Mouse (Mus musculus) neural tube, embryonic 14.5 days (tissue): Measurements from ENCODE around the gene Dspp. TPM values are rescaled to one million over a fixed set of nuclear protein-coding genes. Genes with fewer than 3 reads are reported as not detected.

ENCODE experiments used
- ATAC-seq: fragments of 200-750 bp; cut with Nextera tagmentation; 2 replicates; pipeline ENCODE4 v1.8.0; 2017; ENCODE audit warnings: low read depth, mild to moderate bottlenecking, moderate TSS enrichment, moderate library complexity
- H3K27ac ChIP-seq: fragments of 300-500 bp; sonication (generic); 2 replicates; pipeline ENCODE4 v1.5.1; 2014; ENCODE audit warnings: low read depth, mild to moderate bottlenecking, control low read depth, low read length, moderate library complexity, mixed read lengths
- H3K27me3 ChIP-seq: fragments of 300-500 bp; sonication (generic); 2 replicates; pipeline ENCODE4 v1.6.1; 2014; ENCODE audit warnings: low read length; ENCODE audit not compliant: control insufficient read depth, insufficient read depth
- H3K36me3 ChIP-seq: fragments of 300-500 bp; sonication (generic); 2 replicates; pipeline ENCODE4 v1.6.1; 2014; ENCODE audit warnings: low read length, mixed read lengths; ENCODE audit not compliant: control insufficient read depth, insufficient read depth
- H3K4me1 ChIP-seq: fragments of 300-500 bp; sonication (generic); 2 replicates; pipeline ENCODE4 v1.6.1; 2014; ENCODE audit warnings: low read length; ENCODE audit not compliant: control insufficient read depth, insufficient read depth
- H3K4me2 ChIP-seq: fragments of 300-500 bp; sonication (generic); 2 replicates; pipeline ENCODE4 v1.6.1; 2014; ENCODE audit warnings: mild to moderate bottlenecking, low read depth, low read length, control low read depth
- H3K4me3 ChIP-seq: fragments of 300-500 bp; sonication (generic); 2 replicates; pipeline ENCODE4 v1.5.1; 2014; ENCODE audit warnings: low read depth, low read length, control low read depth, mixed read lengths
- H3K9ac ChIP-seq: fragments of 300-500 bp; sonication (generic); replicated peaks from 2 replicates; pipeline ENCODE4 v1.6.1; 2014; ENCODE audit warnings: low read depth, mild to moderate bottlenecking, control low read depth, low read length, mixed read lengths
- H3K9me3 ChIP-seq: fragments of 300-500 bp; sonication (generic); 2 replicates; pipeline ENCODE4 v1.6.1; 2016; ENCODE audit warnings: low read length; ENCODE audit not compliant: control insufficient read depth
- WGBS: fragments of 180-500 bp; shearing (Covaris S2); extraction: QIAGEN DNeasy Blood & Tissue Kit; methylation state at CpG from one replicate; pipeline ENCODE4 v1.1.7; 2014; 5-methylcytosine and 5-hydroxymethylcytosine counted together
- polyA plus RNA-seq: library from polyadenylated mRNA; unstranded; fragments of >200 nt; fragmentation: Nextera tagmentation; extraction: Ambion mirVana; gene quantifications from 2 replicates; pipeline ENCODE4 v1.2.1, GENCODE M21; 2014

Gene Dspp
- polyA plus RNA-seq, 1 experiment from 2014 or later, result not detected

- no peak for ATAC-seq
- H3K4me2 ChIP-seq, result no peak overlapping the region
These were observed 7.0 kb upstream of the Dspp start for GRCm38 (mm10) chr5:104163536-104163935.

DNA sequence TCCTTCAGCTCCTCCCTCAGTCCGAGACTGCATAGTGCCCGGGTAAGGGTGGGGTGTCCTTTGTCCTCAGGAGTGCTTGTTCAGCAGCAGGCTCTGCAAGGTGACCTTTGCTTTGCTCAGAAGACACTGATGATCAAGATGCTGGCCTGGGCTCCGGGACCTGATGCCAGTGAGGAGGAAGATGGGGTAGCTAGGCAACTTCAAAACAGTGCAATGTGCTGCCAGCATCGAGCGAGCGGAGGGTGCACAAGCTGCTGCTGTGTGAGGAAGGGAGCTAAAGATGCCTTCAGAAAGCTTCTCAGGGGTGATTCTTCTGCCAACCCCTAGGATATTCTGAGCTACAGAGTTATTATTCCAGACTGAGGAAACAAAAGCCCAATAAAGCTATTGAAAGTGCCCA lies 2.6 kb downstream of the Dspp start:
- Histone ChIP-seq H3K27ac (no peak overlapping the region), H3K9me3 (no peaks in the 10 kb centered on the region), H3K36me3 (no peaks in the 10 kb centered on the region), H3K4me2 (no peak overlapping the region), H3K27me3 (no peaks in the 10 kb centered on the region), H3K4me3 (no peak overlapping the region), H3K9ac (no peak overlapping the region), H3K4me1 (no peaks in the 10 kb centered on the region)
- no peak for ATAC-seq
- 79% methylated on average over 6 of the region's 6 CpGs for WGBS

More at GRCm38 (mm10) chr5:104163536-104163935, 7.0 kb upstream of the Dspp start:
- Histone ChIP-seq H3K4me3 (no peak overlapping the region), H3K36me3 (no peaks in the 10 kb centered on the region), H3K27ac (no peak overlapping the region), H3K27me3 (no peaks in the 10 kb centered on the region), H3K9me3 (no peaks in the 10 kb centered on the region), H3K4me1 (no peaks in the 10 kb centered on the region), H3K9ac (no peak overlapping the region)
- WGBS, result 82% methylated on average over 4 of the region's 4 CpGs

DNA sequence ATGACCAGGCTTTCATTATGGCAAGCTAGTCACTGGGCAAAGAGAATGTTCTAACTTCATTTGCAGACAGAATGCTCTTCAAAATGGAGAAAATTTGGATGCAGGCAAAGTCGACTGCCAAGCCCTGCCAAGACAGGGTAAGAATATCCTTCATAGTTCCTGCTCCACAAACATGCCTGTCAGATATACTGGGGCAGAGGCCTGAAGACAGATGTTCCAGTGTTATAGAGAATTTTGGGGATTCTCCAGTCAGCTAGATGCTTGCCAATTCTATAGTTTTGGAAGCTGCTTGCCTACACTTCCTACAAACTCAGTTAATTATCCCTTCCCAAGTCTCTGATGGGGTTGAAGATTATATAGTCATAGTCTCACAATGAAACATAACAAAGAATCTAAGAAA lies 13.2 kb downstream of the Dspp start:
- Histone ChIP-seq H3K4me3 (no peak overlapping the region), H3K27ac (no peak overlapping the region), H3K4me2 (no peak overlapping the region), H3K27me3 (no peaks in the 10 kb centered on the region), H3K9me3 (0 out of 2 replicates have a peak, but pooled peaks cover 2% of the 10 kb centered on the region), H3K9ac (no peak overlapping the region), H3K36me3 (no peaks in the 10 kb centered on the region), H3K4me1 (no peaks in the 10 kb centered on the region)
- 88% methylated on average over 1 of the region's 1 CpGs for WGBS
- no peak for ATAC-seq

- no peak for ATAC-seq
These were observed 16.8 kb downstream of the Dspp start for GRCm38 (mm10) chr5:104187281-104187680.

DNA sequence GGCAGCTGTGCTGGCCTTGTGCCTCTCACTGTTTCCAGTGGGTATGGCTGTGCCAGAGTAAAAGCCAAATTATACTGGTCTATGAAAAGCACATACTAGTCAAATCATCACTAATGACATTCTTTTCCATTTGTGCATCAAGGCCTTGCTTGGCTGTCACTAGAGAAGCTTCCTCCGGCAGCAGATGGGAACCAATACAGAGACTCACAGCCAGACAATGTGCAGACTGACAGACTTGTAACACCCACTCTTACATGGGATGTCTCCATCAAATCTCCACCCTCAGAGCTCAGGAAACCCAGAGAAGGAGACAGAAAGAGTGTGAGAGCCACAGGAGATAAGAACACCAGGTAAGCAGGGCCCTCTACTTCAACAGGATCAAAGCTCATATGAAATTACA lies 24.6 kb downstream of the Dspp start:
- Histone ChIP-seq H3K4me3 (no peak overlapping the region), H3K36me3 (no peaks in the 10 kb centered on the region), H3K27ac (no peak overlapping the region), H3K9me3 (no peaks in the 10 kb centered on the region), H3K9ac (no peak overlapping the region), H3K4me1 (no peaks in the 10 kb centered on the region), H3K4me2 (no peak overlapping the region), H3K27me3 (no peaks in the 10 kb centered on the region)
- 100% methylated on average over 1 of the region's 1 CpGs for WGBS
- no peak for ATAC-seq

More at GRCm38 (mm10) chr5:104187281-104187680, 16.8 kb downstream of the Dspp start:
- Histone ChIP-seq H3K4me2 (no peak overlapping the region), H3K9me3 (no peaks in the 10 kb centered on the region), H3K27me3 (no peaks in the 10 kb centered on the region), H3K4me3 (no peak overlapping the region), H3K9ac (no peak overlapping the region), H3K4me1 (no peaks in the 10 kb centered on the region), H3K27ac (no peak overlapping the region), H3K36me3 (no peaks in the 10 kb centered on the region)
- WGBS, result 79% methylated on average over 3 of the region's 3 CpGs

GRCm38 (mm10) chr5:104201153-104201950 lies 30.8 kb downstream of the Dspp start:
- WGBS, result 92% methylated on average over 12 of the region's 12 CpGs

DNA sequence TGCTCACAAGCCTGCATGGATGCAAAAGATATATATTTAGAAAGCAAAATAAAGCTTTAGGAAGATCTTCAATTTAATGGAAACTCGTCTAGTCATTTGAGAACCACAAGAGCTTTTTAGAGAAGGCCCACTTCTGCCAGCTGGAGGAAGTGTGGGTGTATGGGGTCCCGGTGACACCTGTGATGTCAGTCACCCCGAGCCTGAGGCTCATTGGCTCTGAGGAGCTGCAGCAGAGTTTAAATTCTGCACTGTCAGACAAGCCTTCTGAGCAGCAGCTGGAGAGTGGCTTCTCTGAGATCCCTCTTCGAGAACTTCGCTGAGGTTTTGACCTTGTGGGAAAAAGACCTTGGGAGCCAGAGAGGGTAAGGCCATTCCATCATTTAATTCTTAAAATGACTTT lies 31.8 kb downstream of the Dspp start, which contains the start of gene Dmp1:
Gene Dmp1, plus strand, starts transcription at position 263 of the 400 bp plus-strand sequence.
- Histone ChIP-seq H3K4me2 (no peak within 1 kb of the TSS), H3K4me3 (no peak within 1 kb of the TSS), H3K4me1 (no peaks in the 10 kb centered on the region), H3K36me3 (no peaks in the 10 kb centered on the region), H3K27ac (no peak within 1 kb of the TSS), H3K27me3 (no peaks in the 10 kb centered on the region), H3K9me3 (no peaks in the 10 kb centered on the region), H3K9ac (no peak within 1 kb of the TSS)
- WGBS, result 80% methylated on average over 5 of the region's 5 CpGs
- no peak for ATAC-seq

More at GRCm38 (mm10) chr5:104201153-104201950, 30.8 kb downstream of the Dspp start:
- ATAC-seq, result no peak
- Histone ChIP-seq H3K27ac (no peak overlapping the region), H3K9ac (no peak overlapping the region), H3K4me3 (no peak overlapping the region), H3K27me3 (no peaks in the 10 kb centered on the region), H3K9me3 (no peaks in the 10 kb centered on the region), H3K36me3 (no peaks in the 10 kb centered on the region), H3K4me2 (no peak overlapping the region), H3K4me1 (no peaks in the 10 kb centered on the region)

DNA sequence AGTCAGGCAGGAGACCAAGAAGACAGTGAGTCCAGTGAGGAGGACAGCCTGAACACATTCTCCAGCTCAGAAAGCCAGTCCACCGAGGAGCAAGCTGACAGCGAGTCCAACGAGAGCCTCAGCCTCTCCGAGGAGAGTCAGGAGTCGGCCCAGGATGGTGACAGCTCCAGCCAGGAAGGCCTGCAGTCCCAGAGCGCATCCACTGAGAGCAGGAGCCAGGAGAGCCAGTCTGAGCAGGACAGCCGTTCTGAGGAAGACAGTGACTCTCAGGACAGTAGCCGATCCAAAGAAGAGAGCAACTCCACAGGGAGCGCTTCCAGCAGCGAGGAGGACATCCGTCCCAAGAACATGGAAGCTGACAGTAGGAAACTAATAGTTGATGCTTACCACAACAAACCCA lies 42.0 kb downstream of the Dspp start:
- no peaks in the 10 kb centered on the region for H3K36me3 ChIP-seq
- no peaks in the 10 kb centered on the region for H3K27me3 ChIP-seq
- 72% methylated on average over 11 of the region's 11 CpGs for WGBS
- H3K9me3 ChIP-seq, result no peaks in the 10 kb centered on the region
- no peak overlapping the region for H3K4me3 ChIP-seq
- H3K4me2 ChIP-seq, result no peak overlapping the region
- no peak overlapping the region for H3K27ac ChIP-seq
- no peaks in the 10 kb centered on the region for H3K4me1 ChIP-seq
- ATAC-seq, result no peak
- H3K9ac ChIP-seq, result no peak overlapping the region

DNA sequence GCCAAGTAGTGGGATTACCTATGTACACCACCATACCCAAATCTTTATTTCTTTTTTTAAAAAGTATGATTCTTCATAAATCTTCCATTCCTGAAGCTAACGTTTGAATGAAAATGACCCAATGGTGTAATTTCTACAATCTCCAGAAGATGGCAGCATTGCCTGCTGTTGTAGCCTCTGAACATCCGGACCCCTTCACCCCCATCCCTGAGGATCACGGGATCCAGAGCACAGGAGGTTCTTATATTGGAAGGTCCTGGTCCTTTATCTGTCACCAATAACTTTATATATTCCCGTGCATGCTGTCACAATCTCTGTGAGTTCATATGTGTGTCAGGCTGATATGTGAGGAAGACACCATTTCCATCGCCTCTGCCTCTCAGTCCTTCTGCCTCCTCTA lies 48.4 kb downstream of the Dspp start:
- 30% methylated on average over 5 of the region's 5 CpGs for WGBS
- Histone ChIP-seq H3K27me3 (no peaks in the 10 kb centered on the region), H3K9me3 (no peaks in the 10 kb centered on the region), H3K27ac (no peak overlapping the region), H3K9ac (no peak overlapping the region), H3K36me3 (no peaks in the 10 kb centered on the region), H3K4me2 (no peak overlapping the region), H3K4me3 (no peak overlapping the region), H3K4me1 (no peaks in the 10 kb centered on the region)
- no peak for ATAC-seq
